Mouse (Mus musculus): ENCODE measurements around the gene Rplp0.

The Rplp0 gene

GRCm38 (mm10) chr5:115528128-115528527 lies 31.1 kb upstream of the Rplp0 start:
- DNase-seq = no peak

GRCm38 (mm10) chr5:115529364-115529741 lies 29.9 kb upstream of the Rplp0 start:
- no peak for DNase-seq

GRCm38 (mm10) chr5:115529742-115530446 lies 29.4 kb upstream of the Rplp0 start:
- DNase-seq = peak; percentile 57 to 76

GRCm38 (mm10) chr5:115530447-115530809 lies 28.8 kb upstream of the Rplp0 start:
- DNase-seq = peak; percentile 59 to 73

- peak; percentile 80 to 91 for DNase-seq
These were observed 27.5 kb upstream of the Rplp0 start for GRCm38 (mm10) chr5:115531671-115532270.

GRCm38 (mm10) chr5:115534290-115534731 lies 25.0 kb upstream of the Rplp0 start:
- DNase-seq = no peak

GRCm38 (mm10) chr5:115534856-115535255 lies 24.4 kb upstream of the Rplp0 start:
- peak; percentile 62 to 71 for DNase-seq

- peak; percentile 74 to 77 for DNase-seq
These were observed 23.6 kb upstream of the Rplp0 start for GRCm38 (mm10) chr5:115535635-115536034.

GRCm38 (mm10) chr5:115538017-115538692 lies 21.1 kb upstream of the Rplp0 start:
- no peak for DNase-seq

GRCm38 (mm10) chr5:115538693-115539043 lies 20.6 kb upstream of the Rplp0 start:
- DNase-seq = peak; percentile 90 to 95

- DNase-seq = peak; percentile 77 to 80
These were observed 16.5 kb upstream of the Rplp0 start for GRCm38 (mm10) chr5:115542635-115543384.

GRCm38 (mm10) chr5:115543509-115544253 lies 15.6 kb upstream of the Rplp0 start:
- peak; percentile 80 to 93 for DNase-seq

GRCm38 (mm10) chr5:115544655-115545185 lies 14.5 kb upstream of the Rplp0 start:
- no peak for DNase-seq

GRCm38 (mm10) chr5:115545636-115546035 lies 13.6 kb upstream of the Rplp0 start:
- peak; percentile 73 to 88 for DNase-seq

GRCm38 (mm10) chr5:115546536-115546935 lies 12.7 kb upstream of the Rplp0 start:
- DNase-seq = no peak

GRCm38 (mm10) chr5:115547014-115547413 lies 12.3 kb upstream of the Rplp0 start:
- no peak for DNase-seq

GRCm38 (mm10) chr5:115547421-115547820 lies 11.8 kb upstream of the Rplp0 start:
- DNase-seq = no peak

- no peak for DNase-seq
These were observed 10.6 kb upstream of the Rplp0 start for GRCm38 (mm10) chr5:115548501-115549285.

- no peak for DNase-seq
These were observed 8.7 kb upstream of the Rplp0 start for GRCm38 (mm10) chr5:115550482-115551005.

GRCm38 (mm10) chr5:115551386-115551785 lies 7.9 kb upstream of the Rplp0 start:
- no peak for DNase-seq

GRCm38 (mm10) chr5:115551799-115552198 lies 7.5 kb upstream of the Rplp0 start:
- no peak for DNase-seq

Data from lung, postnatal 4 days (tissue).